Mouse (Mus musculus): ENCODE results near the gene Lrrtm3.

GRCm38 (mm10) chr10:64130397-64131150 lies 40.5 kb upstream of the Lrrtm3 start:
- TF ChIP-seq CTCF (IDR thresholded peaks at IDR 0.05; ENCODE audit: low read depth, low read length): no peak
- TF ChIP-seq TAL1 (conservative IDR thresholded peaks at IDR 0.05; ENCODE audit: low read depth, low read length): no peak
- no peak for TF ChIP-seq POLR2AphosphoS5 (IDR thresholded peaks at IDR 0.05; ENCODE audit: insufficient replicate concordance, low read depth, low read length)
